Mouse (Mus musculus) liver, embryonic 16.5 days (tissue): ENCODE data around the gene Eno3. TPM values are rescaled to one million over a fixed set of nuclear protein-coding genes. Genes with fewer than 3 reads are reported as not detected.

Source experiments
- ATAC-seq: fragments of 200-750 bp; cut with Nextera tagmentation; 2 replicates; pipeline ENCODE4 v1.8.0; 2017; ENCODE audit warnings: low read depth, mild to moderate bottlenecking, moderate number of reproducible peaks, moderate library complexity
- H3K27ac ChIP-seq: fragments of 300-500 bp; sonication (generic); 2 replicates; pipeline ENCODE4 v1.5.1; 2014; ENCODE audit warnings: mild to moderate bottlenecking, low read length
- H3K27me3 ChIP-seq: fragments of 300-500 bp; sonication (generic); 2 replicates; pipeline ENCODE4 v1.6.1; 2014; ENCODE audit warnings: low read depth, low read length, mixed read lengths; ENCODE audit not compliant: control insufficient read depth, insufficient read depth
- H3K36me3 ChIP-seq: fragments of 300-500 bp; sonication (generic); 2 replicates; pipeline ENCODE4 v1.6.1; 2014; ENCODE audit warnings: mild to moderate bottlenecking; ENCODE audit not compliant: control insufficient read depth, insufficient read depth
- H3K4me1 ChIP-seq: fragments of 300-500 bp; sonication (generic); 2 replicates; pipeline ENCODE4 v1.6.1; 2014; ENCODE audit warnings: low read depth, low read length, mixed read lengths; ENCODE audit not compliant: control insufficient read depth
- H3K4me2 ChIP-seq: fragments of 300-500 bp; sonication (generic); 2 replicates; pipeline ENCODE4 v1.6.1; 2014; ENCODE audit warnings: low read depth, low read length, mixed read lengths
- H3K4me3 ChIP-seq: fragments of 300-500 bp; sonication (generic); 2 replicates; pipeline ENCODE4 v1.5.1; 2014; ENCODE audit warnings: low read depth, mild to moderate bottlenecking, low read length
- H3K9ac ChIP-seq: fragments of 300-500 bp; sonication (generic); 2 replicates; pipeline ENCODE4 v1.6.1; 2014; ENCODE audit warnings: low read depth, low read length
- H3K9me3 ChIP-seq: fragments of 300-500 bp; sonication (generic); replicated peaks from 2 replicates; pipeline ENCODE4 v1.6.1; 2016; ENCODE audit warnings: low read length; ENCODE audit not compliant: control insufficient read depth
- WGBS: fragments of 180-500 bp; shearing (Covaris S2); extraction: QIAGEN DNeasy Blood & Tissue Kit; methylation state at CpG from one replicate; pipeline ENCODE4 v1.1.7; 2014; ENCODE audit not compliant: insufficient replicate concordance; 5-methylcytosine and 5-hydroxymethylcytosine counted together
- polyA plus RNA-seq: library from polyadenylated mRNA; unstranded; fragments of >200 nt; fragmentation: Nextera tagmentation; extraction: Ambion mirVana; gene quantifications from 2 replicates; pipeline ENCODE4 v1.2.1, GENCODE M21; 2015

Eno3 gene
- polyA plus RNA-seq, 1 experiment from 2014 or later, result 22.1 TPM

GRCm38 (mm10) chr11:70621972-70622814 is 34.8 kb upstream of the Eno3 start:
- H3K4me1 ChIP-seq, result no peaks in the 10 kb centered on the region
- H3K9me3 ChIP-seq, result no peaks in the 10 kb centered on the region
- H3K27me3 ChIP-seq, result no peaks in the 10 kb centered on the region
- peak; percentile 70 for ATAC-seq
- H3K4me2 ChIP-seq, result no peak overlapping the region
- H3K9ac ChIP-seq, result no peak overlapping the region
- no peak overlapping the region for H3K27ac ChIP-seq
- H3K36me3 ChIP-seq, result no peaks in the 10 kb centered on the region
- no peak overlapping the region for H3K4me3 ChIP-seq
- WGBS, result 51% methylated on average over 7 of the region's 7 CpGs

- H3K4me1 ChIP-seq, result no peaks in the 10 kb centered on the region
- no peaks in the 10 kb centered on the region for H3K27me3 ChIP-seq
- no peak for ATAC-seq
- no peak overlapping the region for H3K4me3 ChIP-seq
- H3K27ac ChIP-seq, result no peak overlapping the region
- H3K36me3 ChIP-seq, result no peaks in the 10 kb centered on the region
- H3K4me2 ChIP-seq, result no peak overlapping the region
- WGBS, result 68% methylated on average over 10 of the region's 10 CpGs
- H3K9ac ChIP-seq, result no peak overlapping the region
- H3K9me3 ChIP-seq, result no peaks in the 10 kb centered on the region
Observed at GRCm38 (mm10) chr11:70623053-70623742, 33.8 kb upstream of the Eno3 start.

GRCm38 (mm10) chr11:70625473-70625872 is 31.5 kb upstream of the Eno3 start:
- ATAC-seq, result no peak
- Histone ChIP-seq H3K4me3 (no peak overlapping the region), H3K9ac (no peak overlapping the region), H3K27ac (no peak overlapping the region), H3K27me3 (no peaks in the 10 kb centered on the region), H3K36me3 (no peaks in the 10 kb centered on the region), H3K4me2 (no peak overlapping the region), H3K9me3 (no peaks in the 10 kb centered on the region), H3K4me1 (no peaks in the 10 kb centered on the region)
- WGBS, result 31% methylated on average over 4 of the region's 4 CpGs

GRCm38 (mm10) chr11:70626877-70627276 is 30.1 kb upstream of the Eno3 start:
- Histone ChIP-seq H3K4me2 (no peak overlapping the region), H3K4me1 (no peaks in the 10 kb centered on the region), H3K27me3 (no peaks in the 10 kb centered on the region), H3K9me3 (no peaks in the 10 kb centered on the region), H3K36me3 (no peaks in the 10 kb centered on the region), H3K4me3 (no peak overlapping the region), H3K9ac (no peak overlapping the region), H3K27ac (no peak overlapping the region)
- peak; percentile 14; the same call in 1 of the 2 replicates for ATAC-seq
- 58% methylated on average over 4 of the region's 4 CpGs for WGBS

- H3K4me1 ChIP-seq, result no peaks in the 10 kb centered on the region
- no peak overlapping the region for H3K9ac ChIP-seq
- no peaks in the 10 kb centered on the region for H3K27me3 ChIP-seq
- ATAC-seq, result no peak
- H3K4me3 ChIP-seq, result no peak overlapping the region
- no peak overlapping the region for H3K4me2 ChIP-seq
- WGBS, result 44% methylated on average over 2 of the region's 2 CpGs
- H3K27ac ChIP-seq, result no peak overlapping the region
- no peaks in the 10 kb centered on the region for H3K36me3 ChIP-seq
- H3K9me3 ChIP-seq, result no peaks in the 10 kb centered on the region
Observed at GRCm38 (mm10) chr11:70628431-70628830, 28.6 kb upstream of the Eno3 start.

- Histone ChIP-seq H3K27me3 (no peaks in the 10 kb centered on the region), H3K4me1 (no peaks in the 10 kb centered on the region), H3K9ac (no peak overlapping the region), H3K4me3 (no peak overlapping the region), H3K9me3 (no peaks in the 10 kb centered on the region), H3K27ac (no peak overlapping the region), H3K36me3 (no peaks in the 10 kb centered on the region), H3K4me2 (no peak overlapping the region)
- no peak for ATAC-seq
- WGBS, result 32% methylated on average over 5 of the region's 5 CpGs
Observed at GRCm38 (mm10) chr11:70629557-70629956, 27.4 kb upstream of the Eno3 start.

GRCm38 (mm10) chr11:70630129-70630528 is 26.9 kb upstream of the Eno3 start:
- no peak overlapping the region for H3K4me2 ChIP-seq
- no peak for ATAC-seq
- no peaks in the 10 kb centered on the region for H3K4me1 ChIP-seq
- H3K4me3 ChIP-seq, result no peak overlapping the region
- no peaks in the 10 kb centered on the region for H3K27me3 ChIP-seq
- 25% methylated on average over 7 of the region's 7 CpGs for WGBS
- H3K27ac ChIP-seq, result no peak overlapping the region
- H3K36me3 ChIP-seq, result no peaks in the 10 kb centered on the region
- no peaks in the 10 kb centered on the region for H3K9me3 ChIP-seq
- H3K9ac ChIP-seq, result no peak overlapping the region

- H3K27me3 ChIP-seq, result no peaks in the 10 kb centered on the region
- H3K27ac ChIP-seq, result no peak overlapping the region
- peaks cover 26% of the 10 kb centered on the region for H3K4me1 ChIP-seq
- H3K9ac ChIP-seq, result no peak overlapping the region
- H3K36me3 ChIP-seq, result no peaks in the 10 kb centered on the region
- WGBS, result 74% methylated on average over 4 of the region's 4 CpGs
- ATAC-seq, result no peak
- H3K4me3 ChIP-seq, result no peak overlapping the region
- no peaks in the 10 kb centered on the region for H3K9me3 ChIP-seq
- H3K4me2 ChIP-seq, result no peak overlapping the region
Observed at GRCm38 (mm10) chr11:70635601-70636000, 21.4 kb upstream of the Eno3 start.

- ATAC-seq, result no peak
- 81% methylated on average over 1 of the region's 1 CpGs for WGBS
- no peaks in the 10 kb centered on the region for H3K27me3 ChIP-seq
- peaks cover 26% of the 10 kb centered on the region for H3K4me1 ChIP-seq
- H3K9me3 ChIP-seq, result no peaks in the 10 kb centered on the region
- H3K4me3 ChIP-seq, result no peak overlapping the region
- no peak overlapping the region for H3K9ac ChIP-seq
- no peaks in the 10 kb centered on the region for H3K36me3 ChIP-seq
- H3K4me2 ChIP-seq, result no peak overlapping the region
- H3K27ac ChIP-seq, result peak overlapping the region; percentile 84; the same call in 1 of the 2 replicates
Observed at GRCm38 (mm10) chr11:70637764-70638163, 19.2 kb upstream of the Eno3 start.
